Mouse (Mus musculus): ENCODE data around the gene Ddc. TPM values are rescaled to one million over a fixed set of nuclear protein-coding genes. Genes with fewer than 3 reads are reported as not detected.

Gene Ddc
- polyA plus RNA-seq, 1 experiment from 2014 or later, result 114 TPM

DNA sequence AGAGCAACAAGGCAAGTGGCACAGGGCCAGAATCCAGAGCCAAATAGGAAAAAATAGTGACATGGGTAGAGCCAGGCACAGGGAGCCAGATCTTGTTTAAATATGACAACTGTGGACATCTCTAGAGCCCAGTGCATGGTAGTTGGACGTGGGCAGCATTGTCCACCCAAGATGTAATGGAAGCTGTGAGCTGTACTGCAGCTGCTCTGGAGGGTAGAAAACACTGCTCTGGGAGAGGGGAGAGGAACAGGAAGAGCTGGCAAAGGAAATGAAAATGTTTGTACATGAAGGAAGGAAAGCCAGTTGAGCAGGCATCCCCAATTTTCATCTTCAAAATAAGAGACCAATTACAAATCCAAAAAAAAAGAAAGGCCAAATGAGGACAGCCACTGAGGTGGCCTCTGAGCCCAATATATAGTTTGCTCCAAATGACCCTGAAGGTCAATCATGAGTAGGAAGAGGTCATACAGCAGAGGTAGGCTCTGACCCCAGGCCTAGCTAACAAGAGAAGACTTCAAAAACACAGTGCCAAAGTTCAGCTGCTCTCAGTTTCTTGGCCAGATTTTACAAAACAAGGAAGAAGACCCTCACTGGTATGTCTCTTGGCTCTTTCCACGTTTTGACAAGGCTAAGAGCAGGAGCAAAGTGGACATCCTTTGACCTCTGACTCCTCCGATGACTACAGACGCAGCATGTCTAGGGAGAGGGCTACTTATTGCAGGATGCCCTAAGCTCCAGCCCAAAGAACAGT, 121.7 kb downstream of the Ddc start:
- ATAC-seq (ENCODE audit: insufficient number of reproducible peaks, insufficient read depth, low FRiP score, low read depth), result no peak
- 62% methylated on average over 4 of the region's 4 CpGs for WGBS

DNA sequence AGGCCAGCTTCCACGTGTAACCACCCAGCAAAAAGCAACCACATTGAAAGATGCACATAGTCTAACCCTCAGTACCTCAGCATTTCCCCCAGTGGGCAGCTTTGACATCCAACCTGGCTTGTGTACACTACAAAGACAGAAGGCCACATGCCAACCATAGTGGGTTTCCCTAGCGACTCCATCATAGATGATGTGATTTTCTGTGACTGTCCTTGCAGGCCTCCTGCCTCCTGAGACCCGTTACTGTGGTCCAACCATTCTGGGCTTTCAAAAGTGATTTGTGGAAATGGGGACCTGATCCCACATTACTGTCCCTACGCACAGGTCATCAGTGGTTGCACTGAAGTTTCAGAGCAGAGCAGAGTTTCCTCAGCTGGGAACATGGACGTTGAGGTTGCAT, 123.1 kb downstream of the Ddc start:
- ATAC-seq (ENCODE audit: insufficient number of reproducible peaks, insufficient read depth, low FRiP score, low read depth), result no peak
- no peak overlapping the region for H3K4me3 ChIP-seq (ENCODE audit: control insufficient read depth in 1 of 2, insufficient read depth in 1 of 2, low read depth in 1 of 2, low read length in 2 of 2)
- H3K9me3 ChIP-seq (ENCODE audit: control insufficient read depth, low read length), result no peaks in the 10 kb centered on the region
- no peaks in the 10 kb centered on the region for H3K27me3 ChIP-seq (ENCODE audit: control insufficient read depth, insufficient read depth, low read length)
- no peak overlapping the region for H3K4me2 ChIP-seq (ENCODE audit: low read length)
- H3K27ac ChIP-seq (replicated peaks in 1 of 2; ENCODE audit: control insufficient read depth in 1 of 2, insufficient read depth in 1 of 2, low read depth in 2 of 2, low read length in 2 of 2), result no peak overlapping the region
- no peaks in the 10 kb centered on the region for H3K4me1 ChIP-seq (ENCODE audit: control insufficient read depth in 2 of 2, insufficient read depth in 2 of 2, low read length in 2 of 2)
- H3K9ac ChIP-seq (ENCODE audit: low read length), result no peak overlapping the region
- 85% methylated on average over 5 of the region's 5 CpGs for WGBS
- H3K36me3 ChIP-seq (ENCODE audit: control insufficient read depth, insufficient read depth, low read length), result no peaks in the 10 kb centered on the region

More for the DNA sequence above, 121.7 kb downstream of the Ddc start:
- Histone ChIP-seq H3K27me3 (ENCODE audit: control insufficient read depth, insufficient read depth, low read length) (no peaks in the 10 kb centered on the region), H3K4me1 (ENCODE audit: control insufficient read depth in 2 of 2, insufficient read depth in 2 of 2, low read length in 2 of 2) (no peaks in the 10 kb centered on the region), H3K4me3 (ENCODE audit: control insufficient read depth in 1 of 2, insufficient read depth in 1 of 2, low read depth in 1 of 2, low read length in 2 of 2) (no peak overlapping the region), H3K4me2 (ENCODE audit: low read length) (no peak overlapping the region), H3K9me3 (ENCODE audit: control insufficient read depth, low read length) (no peaks in the 10 kb centered on the region), H3K36me3 (ENCODE audit: control insufficient read depth, insufficient read depth, low read length) (no peaks in the 10 kb centered on the region), H3K27ac (replicated peaks in 1 of 2; ENCODE audit: control insufficient read depth in 1 of 2, insufficient read depth in 1 of 2, low read depth in 2 of 2, low read length in 2 of 2) (no peak overlapping the region), H3K9ac (ENCODE audit: low read length) (no peak overlapping the region)

DNA sequence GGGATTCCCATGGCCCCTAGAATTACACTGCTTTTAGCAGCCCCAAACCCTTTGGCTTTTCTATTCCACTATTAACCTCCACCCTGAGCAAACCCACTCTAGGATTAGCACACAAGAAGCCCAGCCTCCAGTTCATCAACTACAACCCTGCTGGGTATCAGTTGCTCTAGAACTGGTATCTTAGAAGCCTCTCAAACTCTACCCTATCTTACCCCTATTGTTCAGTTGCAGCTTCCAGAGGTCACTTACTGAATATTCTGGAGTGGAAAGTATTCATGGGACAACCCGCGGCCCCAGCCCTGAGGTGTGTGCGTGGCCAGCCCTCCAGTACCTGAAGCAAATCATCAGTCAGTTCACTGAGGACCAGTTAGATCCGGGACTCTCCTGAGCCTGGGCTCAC, 123.6 kb downstream of the Ddc start:
- no peak overlapping the region for H3K9ac ChIP-seq (ENCODE audit: low read length)
- no peaks in the 10 kb centered on the region for H3K27me3 ChIP-seq (ENCODE audit: control insufficient read depth, insufficient read depth, low read length)
- H3K4me2 ChIP-seq (ENCODE audit: low read length), result no peak overlapping the region
- H3K9me3 ChIP-seq (ENCODE audit: control insufficient read depth, low read length), result no peaks in the 10 kb centered on the region
- no peak overlapping the region for H3K27ac ChIP-seq (replicated peaks in 1 of 2; ENCODE audit: control insufficient read depth in 1 of 2, insufficient read depth in 1 of 2, low read depth in 2 of 2, low read length in 2 of 2)
- H3K36me3 ChIP-seq (ENCODE audit: control insufficient read depth, insufficient read depth, low read length), result no peaks in the 10 kb centered on the region
- WGBS, result 86% methylated on average over 4 of the region's 4 CpGs
- no peaks in the 10 kb centered on the region for H3K4me1 ChIP-seq (ENCODE audit: control insufficient read depth in 2 of 2, insufficient read depth in 2 of 2, low read length in 2 of 2)
- no peak for ATAC-seq (ENCODE audit: insufficient number of reproducible peaks, insufficient read depth, low FRiP score, low read depth)
- H3K4me3 ChIP-seq (ENCODE audit: control insufficient read depth in 1 of 2, insufficient read depth in 1 of 2, low read depth in 1 of 2, low read length in 2 of 2), result no peak overlapping the region

- no peaks in the 10 kb centered on the region for H3K27me3 ChIP-seq (ENCODE audit: control insufficient read depth, insufficient read depth, low read length)
- H3K27ac ChIP-seq (replicated peaks in 1 of 2; ENCODE audit: control insufficient read depth in 1 of 2, insufficient read depth in 1 of 2, low read depth in 2 of 2, low read length in 2 of 2), result no peak overlapping the region
- H3K4me3 ChIP-seq (ENCODE audit: control insufficient read depth in 1 of 2, insufficient read depth in 1 of 2, low read depth in 1 of 2, low read length in 2 of 2), result no peak overlapping the region
- H3K9ac ChIP-seq (ENCODE audit: low read length), result no peak overlapping the region
- no peaks in the 10 kb centered on the region for H3K4me1 ChIP-seq (ENCODE audit: control insufficient read depth in 2 of 2, insufficient read depth in 2 of 2, low read length in 2 of 2)
- WGBS, result 69% methylated on average over 4 of the region's 4 CpGs
- H3K9me3 ChIP-seq (ENCODE audit: control insufficient read depth, low read length), result no peaks in the 10 kb centered on the region
- ATAC-seq (ENCODE audit: insufficient number of reproducible peaks, insufficient read depth, low FRiP score, low read depth), result no peak
- no peaks in the 10 kb centered on the region for H3K36me3 ChIP-seq (ENCODE audit: control insufficient read depth, insufficient read depth, low read length)
- no peak overlapping the region for H3K4me2 ChIP-seq (ENCODE audit: low read length)
Observed at GRCm38 (mm10) chr11:11772196-11772595, 125.7 kb downstream of the Ddc start.

- ATAC-seq (ENCODE audit: insufficient number of reproducible peaks, insufficient read depth, low FRiP score, low read depth), result no peak
- H3K4me1 ChIP-seq (ENCODE audit: control insufficient read depth in 2 of 2, insufficient read depth in 2 of 2, low read length in 2 of 2), result no peaks in the 10 kb centered on the region
- no peak overlapping the region for H3K9ac ChIP-seq (ENCODE audit: low read length)
- no peaks in the 10 kb centered on the region for H3K9me3 ChIP-seq (ENCODE audit: control insufficient read depth, low read length)
- H3K36me3 ChIP-seq (ENCODE audit: control insufficient read depth, insufficient read depth, low read length), result no peaks in the 10 kb centered on the region
- H3K4me2 ChIP-seq (ENCODE audit: low read length), result no peak overlapping the region
- H3K27me3 ChIP-seq (ENCODE audit: control insufficient read depth, insufficient read depth, low read length), result no peaks in the 10 kb centered on the region
- H3K27ac ChIP-seq (replicated peaks in 1 of 2; ENCODE audit: control insufficient read depth in 1 of 2, insufficient read depth in 1 of 2, low read depth in 2 of 2, low read length in 2 of 2), result no peak overlapping the region
- no peak overlapping the region for H3K4me3 ChIP-seq (ENCODE audit: control insufficient read depth in 1 of 2, insufficient read depth in 1 of 2, low read depth in 1 of 2, low read length in 2 of 2)
- 79% methylated on average over 3 of the region's 3 CpGs for WGBS
Observed at GRCm38 (mm10) chr11:11770691-11771090, 127.3 kb downstream of the Ddc start.

DNA sequence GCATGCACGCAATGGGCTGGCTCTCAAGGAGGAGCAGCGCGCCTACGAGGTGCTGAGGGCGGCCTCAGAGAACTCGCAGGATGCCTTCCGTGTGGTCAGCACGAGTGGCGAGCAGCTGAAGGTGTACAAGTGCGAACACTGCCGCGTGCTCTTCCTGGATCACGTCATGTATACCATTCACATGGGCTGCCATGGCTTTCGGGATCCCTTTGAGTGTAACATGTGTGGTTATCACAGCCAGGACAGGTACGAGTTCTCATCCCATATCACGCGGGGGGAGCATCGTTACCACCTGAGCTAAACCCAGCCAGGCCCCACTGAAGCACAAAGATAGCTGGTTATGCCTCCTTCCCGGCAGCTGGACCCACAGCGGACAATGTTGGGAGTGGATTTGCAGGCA, 128.7 kb downstream of the Ddc start:
- Histone ChIP-seq H3K27ac (replicated peaks in 1 of 2; ENCODE audit: control insufficient read depth in 1 of 2, insufficient read depth in 1 of 2, low read depth in 2 of 2, low read length in 2 of 2) (no peak overlapping the region), H3K4me2 (ENCODE audit: low read length) (no peak overlapping the region), H3K9me3 (ENCODE audit: control insufficient read depth, low read length) (no peaks in the 10 kb centered on the region), H3K27me3 (ENCODE audit: control insufficient read depth, insufficient read depth, low read length) (no peaks in the 10 kb centered on the region), H3K36me3 (ENCODE audit: control insufficient read depth, insufficient read depth, low read length) (no peaks in the 10 kb centered on the region), H3K4me3 (ENCODE audit: control insufficient read depth in 1 of 2, insufficient read depth in 1 of 2, low read depth in 1 of 2, low read length in 2 of 2) (no peak overlapping the region), H3K4me1 (ENCODE audit: control insufficient read depth in 2 of 2, insufficient read depth in 2 of 2, low read length in 2 of 2) (no peaks in the 10 kb centered on the region), H3K9ac (ENCODE audit: low read length) (no peak overlapping the region)
- no peak for ATAC-seq (ENCODE audit: insufficient number of reproducible peaks, insufficient read depth, low FRiP score, low read depth)
- WGBS, result 88% methylated on average over 20 of the region's 20 CpGs

GRCm38 (mm10) chr11:11768057-11768456, 129.9 kb downstream of the Ddc start:
- H3K27ac ChIP-seq (replicated peaks in 1 of 2; ENCODE audit: control insufficient read depth in 1 of 2, insufficient read depth in 1 of 2, low read depth in 2 of 2, low read length in 2 of 2), result no peak overlapping the region
- no peaks in the 10 kb centered on the region for H3K36me3 ChIP-seq (ENCODE audit: control insufficient read depth, insufficient read depth, low read length)
- H3K9me3 ChIP-seq (ENCODE audit: control insufficient read depth, low read length), result no peaks in the 10 kb centered on the region
- no peak for ATAC-seq (ENCODE audit: insufficient number of reproducible peaks, insufficient read depth, low FRiP score, low read depth)
- H3K27me3 ChIP-seq (ENCODE audit: control insufficient read depth, insufficient read depth, low read length), result no peaks in the 10 kb centered on the region
- no peak overlapping the region for H3K4me3 ChIP-seq (ENCODE audit: control insufficient read depth in 1 of 2, insufficient read depth in 1 of 2, low read depth in 1 of 2, low read length in 2 of 2)
- H3K4me1 ChIP-seq (ENCODE audit: control insufficient read depth in 2 of 2, insufficient read depth in 2 of 2, low read length in 2 of 2), result no peaks in the 10 kb centered on the region
- no peak overlapping the region for H3K9ac ChIP-seq (ENCODE audit: low read length)
- H3K4me2 ChIP-seq (ENCODE audit: low read length), result no peak overlapping the region
- 87% methylated on average over 2 of the region's 2 CpGs for WGBS

DNA sequence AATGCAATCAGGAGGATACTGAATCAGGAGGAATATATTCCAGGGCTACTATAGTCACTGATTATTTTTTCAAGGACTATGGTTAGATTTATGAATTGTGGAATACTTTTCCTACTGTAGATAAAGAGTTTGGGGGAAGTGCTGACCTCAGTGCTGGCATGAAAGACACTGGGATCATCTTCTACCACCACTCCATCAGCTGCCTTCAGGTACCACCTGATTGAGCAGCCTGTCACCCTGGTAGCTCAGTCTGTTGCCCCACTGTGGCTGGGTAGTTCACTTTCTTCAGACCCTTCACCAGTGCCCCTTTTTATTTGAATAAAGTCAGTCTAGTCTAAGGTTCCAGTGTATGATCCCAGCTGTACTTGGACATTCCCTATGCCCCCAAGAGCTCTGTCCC, 131.2 kb downstream of the Ddc start:
- H3K9ac ChIP-seq (ENCODE audit: low read length), result no peak overlapping the region
- no peak overlapping the region for H3K4me3 ChIP-seq (ENCODE audit: control insufficient read depth in 1 of 2, insufficient read depth in 1 of 2, low read depth in 1 of 2, low read length in 2 of 2)
- no peak overlapping the region for H3K27ac ChIP-seq (replicated peaks in 1 of 2; ENCODE audit: control insufficient read depth in 1 of 2, insufficient read depth in 1 of 2, low read depth in 2 of 2, low read length in 2 of 2)
- no peak for ATAC-seq (ENCODE audit: insufficient number of reproducible peaks, insufficient read depth, low FRiP score, low read depth)
- H3K4me1 ChIP-seq (ENCODE audit: control insufficient read depth in 2 of 2, insufficient read depth in 2 of 2, low read length in 2 of 2), result no peaks in the 10 kb centered on the region
- H3K36me3 ChIP-seq (ENCODE audit: control insufficient read depth, insufficient read depth, low read length), result no peaks in the 10 kb centered on the region
- H3K27me3 ChIP-seq (ENCODE audit: control insufficient read depth, insufficient read depth, low read length), result no peaks in the 10 kb centered on the region
- no peaks in the 10 kb centered on the region for H3K9me3 ChIP-seq (ENCODE audit: control insufficient read depth, low read length)
- H3K4me2 ChIP-seq (ENCODE audit: low read length), result no peak overlapping the region
